Mouse (Mus musculus) kidney, postnatal 10 days (tissue): Measurements from ENCODE around the gene Olfr198.
"Not testable (repeated sequence)": the region's sequence is repeated elsewhere in the genome, so short reads cannot be mapped to it uniquely, and the experiment has no call there.

Source experiments
- DNase-seq: peaks from one replicate; pipeline ENCODE4 v3.0.0; 2021; ENCODE audit warnings: mixed read lengths

The Olfr198 gene

GRCm38 (mm10) chr16:59203433-59203832, at the start of gene Olfr198:
TSS of gene Olfr198 (minus strand) at chr16:59203533.
- not testable (repeated sequence) for DNase-seq

- no peak for DNase-seq
These were observed 46.4 kb upstream of the Olfr198 start for GRCm38 (mm10) chr16:59249684-59250083.

- not testable (repeated sequence) for DNase-seq
These were observed 16.3 kb upstream of the Olfr198 start, which contains the start of gene Olfr199 for GRCm38 (mm10) chr16:59219667-59220066. TSS of gene Olfr199 (minus strand) at chr16:59219767.

GRCm38 (mm10) chr16:59217861-59218260, 14.5 kb upstream of the Olfr198 start:
- not testable (repeated sequence) for DNase-seq

GRCm38 (mm10) chr16:59170354-59170753, 33.0 kb downstream of the Olfr198 start, which contains the start of gene Olfr196:
TSS of gene Olfr196 (minus strand) at chr16:59170454.
- no peak for DNase-seq

GRCm38 (mm10) chr16:59151996-59152395, 51.3 kb downstream of the Olfr198 start:
- no peak for DNase-seq
